In the genomic region with DNA sequence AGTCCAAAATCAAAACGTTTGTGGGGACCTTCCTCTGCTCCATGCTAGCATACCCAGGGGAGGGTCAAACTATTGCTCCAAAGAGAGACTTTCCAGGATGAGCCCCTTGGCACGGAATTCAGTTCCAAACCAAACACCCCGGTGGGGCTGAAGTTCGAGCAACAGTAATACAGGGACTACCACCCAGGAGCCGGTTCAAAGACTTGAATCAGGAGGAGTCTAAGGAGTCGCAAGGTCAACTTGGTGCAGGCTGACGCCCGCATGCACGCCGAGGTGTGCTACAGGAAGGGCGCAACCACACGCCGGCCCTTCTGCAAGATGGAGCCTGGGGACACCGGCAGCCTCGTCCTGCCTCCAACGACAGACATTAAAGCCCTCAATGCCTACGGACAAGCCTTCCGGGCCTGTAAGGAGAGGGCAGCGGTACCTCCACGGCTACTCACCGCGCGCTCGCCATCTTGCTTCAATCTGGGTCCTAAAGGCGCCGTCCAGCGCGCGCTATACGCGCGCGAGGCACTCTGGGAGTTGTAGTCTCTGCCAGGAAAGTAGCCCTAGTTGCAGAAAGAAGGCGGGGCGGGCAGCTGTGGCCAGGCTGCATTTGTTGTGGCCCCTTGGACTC, we compare ENCODE assay signal across 8 mouse cellular contexts. TPM values are rescaled to one million over a fixed set of nuclear protein-coding genes. Genes with fewer than 3 reads are reported as not detected.
A peak's percentile ranks its signal among the peaks of the same experiment; 100 is the strongest.
DNase-seq lines count a peak whose midpoint lies in the region; ATAC-seq and TF ChIP-seq lines count a peak whose summit lies in the region.

A gene (minus strand): TSS at position 478 of the 619 bp plus-strand sequence.

- DNase-seq in heart, postnatal 0 days (ENCODE audit: low spot score) = peak; percentile 89
- DNase-seq in kidney, postnatal 36 days = peak; percentile 94 to 96
- DNase-seq in liver, embryonic 14.5 days (ENCODE audit: low read depth in 3 of 3, low spot score in 3 of 3) = peak; percentile 76 to 77 (median 77)
- DNase-seq in neural tube, embryonic 11.5 days (ENCODE audit: low spot score) = peak; percentile 90

- peak within 1 kb of the TSS; percentile 77 for H3K9ac ChIP-seq in ES-Bruce4 (ENCODE audit: low read depth, poor library complexity, severe bottlenecking)
- H3K9ac ChIP-seq in forebrain, embryonic 13.5 days = peak within 1 kb of the TSS; percentile 84
- H3K9ac ChIP-seq in heart, postnatal 0 days (replicated peaks; ENCODE audit: low read depth, low read length) = peak within 1 kb of the TSS; percentile 77
- peak within 1 kb of the TSS; percentile 55 for H3K9ac ChIP-seq in liver, embryonic 14.5 days (replicated peaks)
- peak within 1 kb of the TSS; percentile 88 for H3K9ac ChIP-seq in neural tube, embryonic 11.5 days (ENCODE audit: low read length)
- H3K9ac ChIP-seq in stomach, embryonic 16.5 days (ENCODE audit: low read length) = peak within 1 kb of the TSS; percentile 94

- TF ChIP-seq EP300 in ES-Bruce4 (IDR thresholded peaks at IDR 0.05; ENCODE audit: insufficient read depth, low read depth, low read length) = no peak
- TF ChIP-seq EP300 in heart, postnatal 0 days (IDR thresholded peaks at IDR 0.05; ENCODE audit: low read depth) = peak; percentile 56; the same call in 1 of the 2 replicates
- no peak for TF ChIP-seq EP300 in liver, embryonic 14.5 days (IDR thresholded peaks at IDR 0.05; ENCODE audit: low read depth)

- no peaks in the 10 kb centered on the region for H3K9me3 ChIP-seq in ES-Bruce4 (replicated peaks; ENCODE audit: control insufficient read depth, insufficient read depth, low read length, poor library complexity, severe bottlenecking)
- no peaks in the 10 kb centered on the region for H3K9me3 ChIP-seq in forebrain, embryonic 13.5 days (replicated peaks)
- no peaks in the 10 kb centered on the region for H3K9me3 ChIP-seq in heart, postnatal 0 days (replicated peaks; ENCODE audit: control insufficient read depth, low read length)
- no peaks in the 10 kb centered on the region for H3K9me3 ChIP-seq in liver, embryonic 14.5 days (ENCODE audit: control insufficient read depth, low read length)
- H3K9me3 ChIP-seq in neural tube, embryonic 11.5 days (ENCODE audit: control insufficient read depth, low read length) = no peaks in the 10 kb centered on the region
- H3K9me3 ChIP-seq in stomach, embryonic 16.5 days (replicated peaks; ENCODE audit: control insufficient read depth, low read length) = no peaks in the 10 kb centered on the region

- WGBS in forebrain, embryonic 13.5 days = under 1% methylated on average over 35 of the region's 35 CpGs
- WGBS in heart, postnatal 0 days = under 1% methylated on average over 35 of the region's 35 CpGs
- WGBS in liver, embryonic 14.5 days (ENCODE audit: insufficient replicate concordance) = under 1% methylated on average over 35 of the region's 35 CpGs
- under 1% methylated on average over 35 of the region's 35 CpGs for WGBS in neural tube, embryonic 11.5 days
- WGBS in stomach, embryonic 16.5 days = under 1% methylated on average over 35 of the region's 35 CpGs

- H3K27me3 ChIP-seq in ES-Bruce4 (ENCODE audit: control insufficient read depth, insufficient read depth, low read length, poor library complexity, severe bottlenecking) = no peaks in the 10 kb centered on the region
- H3K27me3 ChIP-seq in forebrain, embryonic 13.5 days = no peaks in the 10 kb centered on the region
- H3K27me3 ChIP-seq in heart, postnatal 0 days (ENCODE audit: control insufficient read depth, insufficient read depth, low read length) = no peaks in the 10 kb centered on the region
- no peaks in the 10 kb centered on the region for H3K27me3 ChIP-seq in liver, embryonic 14.5 days (ENCODE audit: control insufficient read depth, insufficient read depth, low read length)
- no peaks in the 10 kb centered on the region for H3K27me3 ChIP-seq in neural tube, embryonic 11.5 days (ENCODE audit: control insufficient read depth, insufficient read depth, low read length)
- H3K27me3 ChIP-seq in stomach, embryonic 16.5 days (ENCODE audit: control insufficient read depth, insufficient read depth, low read length) = no peaks in the 10 kb centered on the region

- no peak for TF ChIP-seq CTCF in ES-Bruce4 (IDR thresholded peaks at IDR 0.05; ENCODE audit: low read depth, low read length)
- no peak for TF ChIP-seq CTCF in heart, postnatal 0 days (IDR thresholded peaks at IDR 0.05; ENCODE audit: low read depth)
- TF ChIP-seq CTCF in liver, embryonic 14.5 days (IDR thresholded peaks at IDR 0.05; ENCODE audit: low read depth) = no peak

- peak within 1 kb of the TSS; percentile 100 for H3K4me3 ChIP-seq in ES-Bruce4 (ENCODE audit: low read depth, low read length)
- H3K4me3 ChIP-seq in forebrain, embryonic 13.5 days = peak within 1 kb of the TSS; percentile 89
- H3K4me3 ChIP-seq in heart, postnatal 0 days (ENCODE audit: low read depth, low read length) = peak within 1 kb of the TSS; percentile 84
- peak within 1 kb of the TSS; percentile 60 to 95 for H3K4me3 ChIP-seq in liver, embryonic 14.5 days (ENCODE audit: insufficient read depth in 1 of 2, low read depth in 2 of 2, low read length in 2 of 2)
- H3K4me3 ChIP-seq in neural tube, embryonic 11.5 days (ENCODE audit: low read depth, low read length) = peak within 1 kb of the TSS; percentile 87
- peak within 1 kb of the TSS; percentile 95 for H3K4me3 ChIP-seq in stomach, embryonic 16.5 days (replicated peaks; ENCODE audit: low read length)

- H3K27ac ChIP-seq in ES-Bruce4 (ENCODE audit: insufficient read depth, low read length) = peak within 1 kb of the TSS; percentile 60
- H3K27ac ChIP-seq in forebrain, embryonic 13.5 days = peak within 1 kb of the TSS; percentile 69
- peak within 1 kb of the TSS; percentile 93 for H3K27ac ChIP-seq in heart, postnatal 0 days (ENCODE audit: low read depth)
- 0 out of 2 replicates have a peak within 1 kb of the TSS, but pooled peaks have one; percentile 12 for H3K27ac ChIP-seq in liver, embryonic 14.5 days
- H3K27ac ChIP-seq in neural tube, embryonic 11.5 days (ENCODE audit: low read depth, low read length) = peak within 1 kb of the TSS; percentile 83
- peak within 1 kb of the TSS; percentile 85 for H3K27ac ChIP-seq in stomach, embryonic 16.5 days (ENCODE audit: low read length)

- no peaks in the 10 kb centered on the region for H3K4me1 ChIP-seq in ES-Bruce4 (ENCODE audit: control insufficient read depth, insufficient read depth, low read length)
- H3K4me1 ChIP-seq in forebrain, embryonic 13.5 days = peaks cover 11% of the 10 kb centered on the region
- H3K4me1 ChIP-seq in heart, postnatal 0 days (ENCODE audit: control insufficient read depth, insufficient read depth) = 0 out of 2 replicates have a peak, but pooled peaks cover 12% of the 10 kb centered on the region
- H3K4me1 ChIP-seq in liver, embryonic 14.5 days (replicated peaks; ENCODE audit: control insufficient read depth in 2 of 2, insufficient read depth in 2 of 2, low read length in 1 of 2) = peaks cover 5 to 8% of the 10 kb centered on the region in 2 experiments
- H3K4me1 ChIP-seq in neural tube, embryonic 11.5 days (ENCODE audit: control insufficient read depth, insufficient read depth, low read length) = peaks cover 6% of the 10 kb centered on the region; the same call in 1 of the 2 replicates
- H3K4me1 ChIP-seq in stomach, embryonic 16.5 days (ENCODE audit: control insufficient read depth, insufficient read depth, low read length) = peaks cover 5% of the 10 kb centered on the region

- peak within 1 kb of the TSS; percentile 72 for H3K4me2 ChIP-seq in forebrain, embryonic 13.5 days
- peak within 1 kb of the TSS; percentile 62 for H3K4me2 ChIP-seq in heart, postnatal 0 days (ENCODE audit: low read depth, low read length)
- H3K4me2 ChIP-seq in liver, embryonic 14.5 days (ENCODE audit: low read depth) = peak within 1 kb of the TSS; percentile 82
- peak within 1 kb of the TSS; percentile 49 for H3K4me2 ChIP-seq in neural tube, embryonic 11.5 days (ENCODE audit: low read depth)
- peak within 1 kb of the TSS; percentile 67 for H3K4me2 ChIP-seq in stomach, embryonic 16.5 days (ENCODE audit: low read depth, low read length)

- peak; percentile 45 for TF ChIP-seq POLR2A in ES-Bruce4 (IDR thresholded peaks at IDR 0.05; ENCODE audit: insufficient read depth, low read length)

- peaks cover 16% of the 10 kb centered on the region for H3K36me3 ChIP-seq in ES-Bruce4 (ENCODE audit: control insufficient read depth, insufficient read depth, low read length, poor library complexity, severe bottlenecking)
- peaks cover 15% of the 10 kb centered on the region for H3K36me3 ChIP-seq in forebrain, embryonic 13.5 days (ENCODE audit: poor library complexity, severe bottlenecking)
- peaks cover 13% of the 10 kb centered on the region for H3K36me3 ChIP-seq in heart, postnatal 0 days (replicated peaks; ENCODE audit: control insufficient read depth, insufficient read depth, low read length)
- H3K36me3 ChIP-seq in liver, embryonic 14.5 days (replicated peaks; ENCODE audit: control insufficient read depth, insufficient read depth, low read depth) = no peaks in the 10 kb centered on the region; the same call in 1 of the 2 replicates
- 0 out of 2 replicates have a peak, but pooled peaks cover 2% of the 10 kb centered on the region for H3K36me3 ChIP-seq in neural tube, embryonic 11.5 days (ENCODE audit: control insufficient read depth, insufficient read depth, low read length)
- peaks cover 4% of the 10 kb centered on the region; the same call in 1 of the 2 replicates for H3K36me3 ChIP-seq in stomach, embryonic 16.5 days (ENCODE audit: control insufficient read depth, insufficient read depth, low read length)

- peak; percentile 98 for ATAC-seq in cerebellum, adult (ENCODE audit: insufficient number of reproducible peaks, low FRiP score, low TSS enrichment)
- ATAC-seq in forebrain, embryonic 13.5 days = peak; percentile 97
- peak; percentile 96 for ATAC-seq in heart, postnatal 0 days (ENCODE audit: insufficient read depth, low read depth)
- peak; percentile 94 for ATAC-seq in liver, embryonic 14.5 days (ENCODE audit: insufficient read depth)
- peak; percentile 95 for ATAC-seq in neural tube, embryonic 11.5 days (ENCODE audit: insufficient read depth, low FRiP score, low TSS enrichment)
- peak; percentile 94 for ATAC-seq in stomach, embryonic 16.5 days (ENCODE audit: insufficient read depth, low FRiP score)

RNA-seq across cellular contexts. Expression of the gene that starts here (rescaled TPM):
- polyA plus RNA-seq in ES-Bruce4 (2011; ENCODE audit: insufficient read depth, insufficient read length, low read depth, missing spikeins) = 238 and 240 TPM in 2 replicates
- polyA plus RNA-seq in forebrain, embryonic 13.5 days (2015; fragmentation: Nextera tagmentation; extraction: Ambion mirVana) = 303 and 331 TPM in 2 replicates
- total RNA-seq in heart, postnatal 0 days (2014; rRNA removed; ENCODE audit: low replicate concordance) = 524 and 645 TPM in 2 replicates
- 928 and 1,023 TPM in 2 replicates for polyA plus RNA-seq in heart, postnatal 0 days (2015; fragmentation: Nextera tagmentation; extraction: Ambion mirVana)
- 110 and 137 TPM in 2 replicates for polyA plus RNA-seq in liver, embryonic 14.5 days (2012; rRNA removed)
- 217 and 225 TPM in 2 replicates for polyA plus RNA-seq in liver, embryonic 14.5 days (2014; fragmentation: Nextera tagmentation; extraction: Ambion mirVana)
- polyA plus RNA-seq in neural tube, embryonic 11.5 days (2014; fragmentation: Nextera tagmentation; extraction: Ambion mirVana) = 295 and 300 TPM in 2 replicates
- 309 and 318 TPM in 2 replicates for polyA plus RNA-seq in stomach, embryonic 16.5 days (2015; fragmentation: Nextera tagmentation; extraction: Ambion mirVana)

Comparison
In these comparisons a context has a peak if more than half of its experiments do, and no peak if none do; other contexts are left out.
1. Peak in every context shown above with its lines: DNase-seq, ATAC-seq, H3K4me3 ChIP-seq and H3K27ac ChIP-seq.
2. H3K27ac ChIP-seq: peak in every context shown above with its lines; median percentile 93 in heart, postnatal 0 days; 85 in stomach, embryonic 16.5 days; 83 in neural tube, embryonic 11.5 days; 69 in forebrain, embryonic 13.5 days; 60 in ES-Bruce4; 12 in liver, embryonic 14.5 days.